Mouse (Mus musculus) lung, postnatal 0 days (tissue): ENCODE data around the gene Klk1.

ENCODE experiments used
- CTCF ChIP-seq: IDR thresholded peaks from 2 replicates; pipeline ENCODE4 v1.5.1; 2016; ENCODE audit warnings: antibody characterized with exemption, mild to moderate bottlenecking
- EP300 ChIP-seq: IDR thresholded peaks from 2 replicates; pipeline ENCODE4 v1.6.1; 2016; ENCODE audit warnings: antibody characterized with exemption, mild to moderate bottlenecking, control low read depth

DNA sequence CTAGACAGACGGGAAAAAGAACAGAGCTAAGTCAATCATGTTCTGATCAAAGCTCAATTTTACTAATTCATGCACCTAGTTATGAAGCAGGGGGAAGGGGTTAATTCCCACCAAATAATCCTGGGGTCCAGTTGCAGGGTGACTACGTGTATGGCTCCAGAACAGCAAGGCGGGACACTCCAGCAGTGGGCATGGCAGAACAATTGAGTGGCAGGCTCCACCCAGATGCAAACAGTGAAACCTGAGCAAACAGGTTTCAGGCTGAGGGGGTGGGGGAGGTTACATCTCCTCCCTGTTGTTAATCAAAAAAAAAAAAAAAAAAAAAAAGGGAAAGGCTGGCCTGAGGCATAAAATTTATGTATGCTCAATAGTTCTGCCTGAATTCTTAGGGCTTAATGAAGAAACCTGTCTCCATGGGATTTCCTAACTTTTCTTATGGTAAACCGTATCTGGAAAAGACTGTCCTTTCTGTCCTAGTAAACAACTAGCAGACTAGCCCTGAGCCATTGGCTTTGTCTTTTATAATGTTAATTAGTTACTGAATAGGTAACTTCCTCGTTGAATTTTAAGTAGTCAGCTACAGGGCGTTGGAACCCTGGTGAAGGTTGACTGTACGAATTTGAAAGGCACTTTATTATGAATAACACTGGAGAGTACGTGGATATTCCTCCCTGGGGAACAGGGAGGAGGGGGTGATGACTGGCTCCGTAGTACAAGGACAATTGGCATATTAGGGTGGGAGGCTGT, 45.7 kb upstream of the Klk1 start:
- TF ChIP-seq CTCF (no peak), EP300 (no peak)
